Mouse (Mus musculus) liver, postnatal 0 days (tissue): Measurements from ENCODE around the gene Pold1.

ENCODE experiments used
- CTCF ChIP-seq: sonication (generic); IDR thresholded peaks from 2 replicates; pipeline ENCODE4 v1.5.1; 2016; ENCODE audit warnings: antibody characterized with exemption, low read depth
- EP300 ChIP-seq: IDR thresholded peaks from 2 replicates; pipeline ENCODE4 v1.6.1; 2016; ENCODE audit warnings: antibody characterized with exemption, low read depth, mild to moderate bottlenecking

- TF ChIP-seq CTCF (peak; percentile 21; the same call in 1 of the 2 replicates), EP300 (no peak; the same call in 1 of the 2 replicates)
Measured at GRCm38 (mm10) chr7:44495992-44496770, 52.5 kb downstream of the Pold1 start, which contains the start of the genes Emc10 and Fam71e1.
